Mouse (Mus musculus): Measurements from ENCODE around the gene Fam81b. TPM values are rescaled to one million over a fixed set of nuclear protein-coding genes. Genes with fewer than 3 reads are reported as not detected.

The Fam81b gene
- total RNA-seq, 2 experiments from 2014 or later = not detected

GRCm38 (mm10) chr13:76195431-76196138, 109.3 kb downstream of the Fam81b start:
- no peak for ATAC-seq (replicated peaks; ENCODE audit: low FRiP score, poor library complexity, severe bottlenecking)

GRCm38 (mm10) chr13:76194937-76195336, 109.9 kb downstream of the Fam81b start:
- ATAC-seq (replicated peaks; ENCODE audit: low FRiP score, poor library complexity, severe bottlenecking) = no peak

- ATAC-seq (replicated peaks; ENCODE audit: low FRiP score, poor library complexity, severe bottlenecking) = no peak
These were observed 114.6 kb downstream of the Fam81b start for GRCm38 (mm10) chr13:76190273-76190672.

- no peak for ATAC-seq (replicated peaks; ENCODE audit: low FRiP score, poor library complexity, severe bottlenecking)
These were observed 115.7 kb downstream of the Fam81b start for GRCm38 (mm10) chr13:76189190-76189589.

GRCm38 (mm10) chr13:76187651-76188050, 117.2 kb downstream of the Fam81b start:
- no peak for ATAC-seq (replicated peaks; ENCODE audit: low FRiP score, poor library complexity, severe bottlenecking)

- ATAC-seq (replicated peaks; ENCODE audit: low FRiP score, poor library complexity, severe bottlenecking) = no peak
These were observed 126.2 kb downstream of the Fam81b start for GRCm38 (mm10) chr13:76178700-76179099.

GRCm38 (mm10) chr13:76174297-76174696, 130.6 kb downstream of the Fam81b start:
- ATAC-seq (replicated peaks; ENCODE audit: low FRiP score, poor library complexity, severe bottlenecking) = no peak

- no peak for ATAC-seq (replicated peaks; ENCODE audit: low FRiP score, poor library complexity, severe bottlenecking)
These were observed 144.3 kb downstream of the Fam81b start for GRCm38 (mm10) chr13:76160587-76160986.

GRCm38 (mm10) chr13:76157508-76157907, 147.4 kb downstream of the Fam81b start:
- ATAC-seq (replicated peaks; ENCODE audit: low FRiP score, poor library complexity, severe bottlenecking) = no peak

- no peak for ATAC-seq (replicated peaks; ENCODE audit: low FRiP score, poor library complexity, severe bottlenecking)
These were observed 147.8 kb downstream of the Fam81b start for GRCm38 (mm10) chr13:76157099-76157498.

Other genes with a start within 250 kb of the Fam81b start
- gene Gpr150, start 248.1 kb downstream of the Fam81b start, total RNA-seq (2015; ENCODE audit: low replicate concordance) = 0.72 TPM in 1 of 2 replicates, not detected in the other
- 0.26 TPM in 1 of 2 replicates, not detected in the other for gene Gpr150, start 248.1 kb downstream of the Fam81b start, total RNA-seq (2017; ENCODE audit: low replicate concordance)
- 0.84 and 1.1 TPM in 2 replicates for gene Arsk, start 206.4 kb downstream of the Fam81b start, total RNA-seq (2015; ENCODE audit: low replicate concordance)
- 1.5 and 1.8 TPM in 2 replicates for gene Arsk, start 206.4 kb downstream of the Fam81b start, total RNA-seq (2017; ENCODE audit: low replicate concordance)
- gene Ttc37, start 206.3 kb downstream of the Fam81b start, total RNA-seq (2015; ENCODE audit: low replicate concordance) = 2.5 and 7.2 TPM in 2 replicates
- 4.5 and 9.4 TPM in 2 replicates for gene Ttc37, start 206.3 kb downstream of the Fam81b start, total RNA-seq (2017; ENCODE audit: low replicate concordance)
- 8.0 and 10.8 TPM in 2 replicates for gene Mctp1, start 79.5 kb upstream of the Fam81b start, total RNA-seq (2015; ENCODE audit: low replicate concordance)
- gene Mctp1, start 79.5 kb upstream of the Fam81b start, total RNA-seq (2017; ENCODE audit: low replicate concordance) = 6.8 and 11.0 TPM in 2 replicates

Measured in erythroid progenitor cell, adult 5-6 weeks (primary cell).